Mouse (Mus musculus): Measurements from ENCODE around the gene Gm21974.
A peak's percentile ranks its signal among the peaks of the same experiment; 100 is the strongest.
"Not testable (repeated sequence)": the region's sequence is repeated elsewhere in the genome, so short reads cannot be mapped to it uniquely, and the experiment has no call there.

Gm21974 gene

DNA sequence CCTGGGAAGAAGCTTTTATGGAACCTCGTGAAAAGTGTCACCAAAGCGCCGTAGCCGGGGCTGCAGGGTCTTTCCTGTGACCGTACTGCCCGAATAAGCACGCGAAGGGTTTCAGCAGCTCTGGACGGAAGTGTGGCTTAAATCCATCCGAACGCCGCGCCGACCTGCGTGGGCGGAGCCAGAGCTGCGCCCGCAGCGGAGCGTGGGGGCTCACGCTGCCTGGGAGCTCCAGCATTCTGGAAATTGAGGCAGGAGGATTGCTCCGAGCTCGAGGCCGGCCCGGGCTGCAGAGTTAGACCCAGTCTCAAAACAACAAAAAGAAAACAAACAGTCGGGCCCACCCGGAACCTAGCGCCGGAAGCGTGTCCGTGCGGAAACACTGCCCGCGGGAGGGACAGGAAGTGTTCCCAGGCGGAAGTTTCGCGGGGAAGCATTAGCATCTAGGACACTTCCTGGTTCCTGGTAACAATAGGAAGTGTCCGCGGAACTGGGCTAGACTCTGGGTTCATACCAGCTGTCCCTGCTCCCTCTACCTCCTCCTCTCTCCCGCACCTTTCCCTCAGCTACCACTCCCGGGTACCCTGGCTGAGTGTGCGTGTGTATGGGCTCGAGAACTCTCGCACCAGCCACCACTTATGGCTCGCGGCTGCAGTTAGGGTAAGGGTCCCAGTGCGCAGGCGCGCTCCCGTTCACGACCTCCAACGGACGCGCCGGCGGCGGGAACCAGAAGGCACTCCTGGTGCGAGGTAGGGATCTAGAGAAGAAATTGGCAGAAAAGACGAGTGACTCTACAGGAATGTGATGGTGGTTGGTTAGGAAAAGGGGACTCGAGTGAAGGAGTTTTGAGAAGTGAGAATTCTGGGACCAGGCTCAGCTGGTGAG lies 18.5 kb downstream of the Gm21974 start, which contains the start of gene Zfp668:
Gene Zfp668 (minus strand): TSS at position 362 of the 882 bp plus-strand sequence.
- DNase-seq (ENCODE audit: low spot score in 2 of 2), result peak; percentile 83 to 87

DNA sequence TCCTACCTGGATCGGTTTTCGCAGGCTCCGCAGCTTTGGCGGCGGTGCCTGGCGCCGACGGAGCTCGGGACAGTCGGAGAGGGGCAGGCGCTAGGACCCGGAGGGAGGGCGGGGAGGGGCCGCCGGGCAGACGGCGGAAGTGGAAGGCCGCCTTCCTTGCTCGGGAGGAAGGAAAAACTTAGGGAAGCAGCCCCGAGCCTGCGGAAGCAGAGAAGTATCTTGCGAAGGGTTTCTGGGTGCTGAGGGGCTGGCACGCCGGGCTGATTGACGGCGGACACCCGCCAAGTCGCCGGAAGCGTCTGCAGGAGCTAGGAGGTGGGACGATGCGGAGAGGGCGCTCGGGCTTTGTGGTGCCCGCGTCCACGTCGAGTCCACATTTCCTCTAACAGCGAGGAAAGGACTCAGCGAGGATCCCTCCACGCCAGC lies 19.2 kb downstream of the Gm21974 start, which contains the start of gene Zfp646:
Gene Zfp646 (plus strand): TSS at position 181 of the 426 bp plus-strand sequence.
- DNase-seq (ENCODE audit: low spot score in 2 of 2), result peak; percentile 64 to 79

GRCm38 (mm10) chr7:127875627-127876001 lies 19.6 kb downstream of the Gm21974 start:
- DNase-seq (ENCODE audit: low spot score in 2 of 2), result peak; percentile 85 to 87

DNA sequence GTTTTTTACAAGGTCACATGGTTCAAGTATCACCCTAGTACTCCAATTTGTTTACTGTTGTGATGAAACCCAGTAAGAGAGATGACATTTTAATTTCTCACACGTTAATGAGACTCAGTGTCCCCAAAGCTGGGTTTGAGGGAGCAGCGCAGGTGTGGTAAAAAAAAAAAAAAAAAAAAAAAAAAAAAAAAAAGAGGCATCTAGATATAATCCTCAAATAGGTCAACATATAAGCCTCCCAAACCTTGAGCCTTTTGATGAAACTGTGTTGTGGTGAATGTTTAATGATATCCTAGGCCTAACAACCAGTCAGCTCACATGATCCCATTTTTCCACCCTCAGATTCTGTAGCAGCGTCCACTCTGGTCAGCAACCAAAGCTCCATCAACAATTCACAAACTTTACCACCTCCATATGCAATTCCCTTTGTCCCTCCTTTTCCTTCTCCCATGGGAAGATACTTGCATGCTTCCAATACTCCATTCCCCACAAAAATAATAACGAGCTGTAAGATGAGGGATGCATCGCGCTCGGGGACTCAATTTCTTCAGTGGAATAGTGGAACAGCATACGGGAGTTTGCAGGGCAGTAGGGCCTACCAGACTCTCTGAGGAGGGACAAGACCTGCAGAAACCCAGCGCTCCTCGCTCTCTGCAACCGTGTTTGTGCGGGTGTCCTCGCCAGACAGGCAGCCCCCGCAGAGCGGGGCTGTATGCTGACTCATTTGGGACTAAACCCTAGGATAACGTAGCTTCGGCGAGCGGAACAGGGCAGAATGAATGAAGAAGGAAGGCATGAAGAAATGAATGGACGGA lies 20.2 kb downstream of the Gm21974 start:
- DNase-seq (ENCODE audit: low spot score in 2 of 2), result no peak

- DNase-seq (ENCODE audit: low spot score in 2 of 2), result no peak
Measured at GRCm38 (mm10) chr7:127870136-127870821, 25.0 kb downstream of the Gm21974 start.

GRCm38 (mm10) chr7:127869149-127869810 lies 26.0 kb downstream of the Gm21974 start:
- DNase-seq (ENCODE audit: low spot score in 2 of 2), result no peak

- DNase-seq (ENCODE audit: low spot score in 2 of 2), result no peak
Measured at GRCm38 (mm10) chr7:127867641-127868040, 27.6 kb downstream of the Gm21974 start.

- no peak for DNase-seq (ENCODE audit: low spot score in 2 of 2)
Measured at GRCm38 (mm10) chr7:127866434-127866833, 28.8 kb downstream of the Gm21974 start.

GRCm38 (mm10) chr7:127858258-127858657 lies 37.0 kb downstream of the Gm21974 start:
- no peak for DNase-seq (ENCODE audit: low spot score in 2 of 2)

DNA sequence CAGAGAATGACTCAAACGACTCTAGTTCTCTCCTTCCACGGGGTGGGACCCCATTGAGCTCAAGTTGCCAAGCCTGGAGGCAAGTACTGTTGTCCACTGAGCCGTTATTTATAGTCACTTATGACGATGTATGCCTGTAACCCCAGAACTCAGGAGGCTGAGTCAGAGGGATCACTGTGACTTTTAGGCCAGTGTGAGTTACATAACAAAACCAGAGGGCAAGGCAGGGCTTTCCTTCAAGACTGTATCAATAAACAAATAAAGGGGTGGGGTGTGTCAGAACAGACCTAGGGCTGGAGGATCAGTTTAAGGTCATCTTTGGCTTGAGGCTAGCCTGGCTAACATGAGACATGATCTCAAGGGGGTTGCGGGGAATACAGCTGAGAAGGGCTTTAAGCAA lies 44.3 kb downstream of the Gm21974 start:
- DNase-seq (ENCODE audit: low spot score in 2 of 2), result peak in 1 of 2 experiments; percentile 27

DNA sequence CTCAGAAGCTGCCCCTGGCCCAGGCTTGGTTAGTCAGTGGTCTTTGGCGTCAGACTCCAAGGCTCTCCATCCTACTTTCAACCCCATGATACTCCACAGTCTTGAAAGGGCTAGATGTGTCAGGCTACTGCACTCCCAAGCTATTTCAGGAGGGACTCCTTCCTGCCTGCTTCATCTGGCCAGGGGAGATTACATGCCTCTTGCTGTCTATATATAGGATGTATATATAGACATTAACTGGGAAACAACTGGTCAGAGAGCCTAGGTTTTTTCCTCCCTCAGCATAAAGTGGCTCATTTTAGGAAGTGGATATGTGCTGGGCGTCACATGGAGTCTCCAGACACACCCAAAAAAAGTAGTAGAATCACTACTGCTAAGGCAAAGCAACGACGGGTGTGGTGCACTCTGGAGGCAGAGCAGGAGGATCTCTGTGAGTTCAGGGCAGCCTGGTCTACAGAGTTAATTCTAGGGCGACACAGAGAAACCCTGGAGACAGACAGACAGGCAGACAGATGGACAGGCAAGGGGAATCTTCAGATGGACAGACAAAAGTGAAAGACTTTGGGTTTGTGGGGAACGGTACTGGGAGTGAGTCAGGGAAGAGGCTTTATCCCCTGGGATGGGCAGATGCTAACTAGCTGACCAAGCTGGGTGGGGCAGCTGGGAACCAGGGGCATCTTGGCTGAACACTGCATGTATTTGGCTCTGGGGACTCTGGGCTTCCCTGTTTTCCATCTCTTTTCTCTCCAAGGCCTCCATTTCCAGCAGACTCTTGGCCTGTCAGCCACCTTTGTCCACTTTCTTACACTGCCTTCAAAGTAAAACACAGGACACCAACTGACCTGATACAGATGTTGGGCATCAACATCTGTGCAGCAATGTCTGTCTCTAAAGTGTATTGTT lies 45.0 kb downstream of the Gm21974 start:
- no peak for DNase-seq (ENCODE audit: low spot score in 2 of 2)

- DNase-seq (ENCODE audit: low spot score in 2 of 2), result peak; percentile 74 to 78
Measured at GRCm38 (mm10) chr7:127842001-127842718, 53.1 kb downstream of the Gm21974 start.

DNA sequence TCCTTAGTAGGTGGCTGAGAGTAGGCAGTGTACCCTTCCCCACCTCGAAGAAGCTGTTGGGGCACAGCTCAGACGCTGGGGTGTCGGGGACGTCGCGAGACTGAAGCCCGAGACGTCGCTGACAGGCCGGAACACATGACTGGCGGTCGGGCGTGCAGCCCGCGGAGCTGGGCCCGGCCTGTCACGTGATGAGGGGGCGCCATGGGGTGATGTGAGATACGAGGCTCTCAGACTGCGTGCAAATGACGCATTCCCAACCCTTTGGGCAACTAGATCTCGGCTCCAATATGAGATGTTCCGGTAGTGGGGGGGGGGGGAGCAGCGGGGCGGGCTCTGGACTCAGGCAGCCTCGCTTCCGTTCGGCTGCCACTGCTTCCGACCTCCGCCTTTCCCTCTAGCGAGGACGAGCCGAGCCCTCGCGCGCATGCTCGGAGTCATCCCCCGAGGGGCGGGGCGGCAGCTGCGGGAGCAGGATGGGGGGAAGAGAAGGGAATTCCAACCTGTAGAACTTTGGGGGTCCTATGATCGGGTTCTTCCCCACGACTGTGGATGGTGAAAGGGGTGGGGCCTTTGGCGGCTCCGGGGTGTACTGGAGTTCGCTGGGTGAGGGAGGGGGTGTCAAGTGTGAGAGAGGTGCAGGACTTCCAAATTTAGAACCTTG lies 53.8 kb downstream of the Gm21974 start:
- DNase-seq (ENCODE audit: low spot score in 2 of 2), result peak; percentile 86 to 91

GRCm38 (mm10) chr7:127840886-127841285 lies 54.4 kb downstream of the Gm21974 start:
- peak; percentile 31 to 51 for DNase-seq (ENCODE audit: low spot score in 2 of 2)

DNA sequence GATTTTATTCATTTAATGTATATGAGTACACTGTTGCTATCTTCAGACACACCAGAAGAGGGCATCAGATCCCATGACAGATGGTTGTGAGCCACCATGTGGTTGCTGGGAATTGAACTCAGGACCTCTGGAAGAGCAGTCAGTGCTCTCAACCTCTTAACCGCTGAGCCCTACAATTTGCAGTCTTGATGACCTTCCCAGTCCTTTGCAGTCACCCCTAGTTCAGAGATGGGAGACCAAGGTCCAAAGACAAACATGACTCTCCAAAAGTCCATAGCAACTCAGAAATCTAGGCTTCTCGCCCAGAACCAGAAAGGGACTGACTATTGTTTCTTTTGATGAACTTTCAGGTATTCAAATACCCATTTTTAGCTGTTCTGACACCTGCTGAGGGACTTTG lies 55.2 kb downstream of the Gm21974 start:
- not testable (repeated sequence) for DNase-seq (ENCODE audit: low spot score in 2 of 2)

DNA sequence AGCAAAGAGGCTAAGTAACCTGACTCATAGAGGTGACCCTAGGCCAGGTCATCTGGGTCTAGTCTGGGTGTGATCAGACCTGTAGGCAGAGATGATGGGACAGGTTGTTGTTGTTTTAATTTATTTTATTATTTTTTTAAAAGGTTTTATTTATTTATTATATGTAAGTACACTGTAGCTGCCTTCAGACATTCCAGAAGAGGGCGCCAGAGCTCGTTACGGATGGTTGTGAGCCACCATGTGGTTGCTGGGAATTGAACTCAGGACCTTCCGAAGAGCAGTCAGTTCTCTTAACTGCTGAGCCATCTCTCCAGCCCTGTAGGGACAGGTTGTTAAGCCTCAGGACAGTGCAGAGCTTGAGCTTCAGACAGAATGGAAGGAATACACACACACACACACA lies 57.4 kb downstream of the Gm21974 start:
- DNase-seq (ENCODE audit: low spot score in 2 of 2), result not testable (repeated sequence)

DNA sequence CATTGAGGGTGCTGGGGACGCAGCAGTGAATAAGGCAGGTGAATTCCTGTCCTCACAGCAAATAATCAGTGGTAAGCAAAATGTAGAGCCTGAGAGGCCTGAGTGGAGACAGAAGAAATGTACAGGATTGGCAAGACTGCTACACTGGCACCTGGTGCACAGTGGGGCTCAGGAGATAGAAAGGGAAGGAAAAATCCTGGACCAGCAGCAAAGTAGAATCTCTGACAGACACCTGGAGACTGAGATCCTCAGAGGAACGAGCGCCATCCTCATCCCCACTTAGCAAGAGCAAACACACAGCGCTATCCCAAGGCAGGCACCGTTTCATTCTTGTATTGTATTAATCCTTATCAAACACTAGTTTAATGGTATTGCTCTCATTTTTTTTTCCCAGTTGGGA lies 57.8 kb downstream of the Gm21974 start:
- no peak for DNase-seq (ENCODE audit: low spot score in 2 of 2)

All from urinary bladder, adult 18-20 months (tissue).